Mouse (Mus musculus) stomach, embryonic 16.5 days (tissue): Measurements from ENCODE around the gene Gpr4. TPM values are rescaled to one million over a fixed set of nuclear protein-coding genes. Genes with fewer than 3 reads are reported as not detected.

Experiments
- ATAC-seq: fragments of 200-750 bp; cut with Nextera tagmentation; 2 replicates; pipeline ENCODE4 v1.8.0; 2017; ENCODE audit warnings: moderate number of reproducible peaks, moderate TSS enrichment; ENCODE audit not compliant: insufficient read depth, low FRiP score
- H3K27ac ChIP-seq: fragments of 300-500 bp; sonication (generic); 2 replicates; pipeline ENCODE4 v1.5.1; 2014; ENCODE audit warnings: low read length
- H3K27me3 ChIP-seq: fragments of 300-500 bp; sonication (generic); 2 replicates; pipeline ENCODE4 v1.6.1; 2014; ENCODE audit warnings: low read length, control low read depth, mixed read lengths; ENCODE audit not compliant: control insufficient read depth, insufficient read depth
- H3K36me3 ChIP-seq: fragments of 300-500 bp; sonication (generic); 2 replicates; pipeline ENCODE4 v1.6.1; 2014; ENCODE audit warnings: low read length; ENCODE audit not compliant: control insufficient read depth, insufficient read depth
- H3K4me1 ChIP-seq: fragments of 300-500 bp; sonication (generic); 2 replicates; pipeline ENCODE4 v1.6.1; 2014; ENCODE audit warnings: low read length, control low read depth, mixed read lengths; ENCODE audit not compliant: control insufficient read depth, insufficient read depth
- H3K4me2 ChIP-seq: fragments of 300-500 bp; sonication (generic); 2 replicates; pipeline ENCODE4 v1.6.1; 2014; ENCODE audit warnings: low read depth, low read length, mixed read lengths
- H3K4me3 ChIP-seq: fragments of 300-500 bp; sonication (generic); replicated peaks from 2 replicates; pipeline ENCODE4 v1.5.1; 2014; ENCODE audit warnings: mild to moderate bottlenecking, low read length
- H3K9ac ChIP-seq: fragments of 300-500 bp; sonication (generic); 2 replicates; pipeline ENCODE4 v1.6.1; 2014; ENCODE audit warnings: low read length
- H3K9me3 ChIP-seq: fragments of 300-500 bp; sonication (generic); replicated peaks from 2 replicates; pipeline ENCODE4 v1.6.1; 2016; ENCODE audit warnings: low read length, control low read depth; ENCODE audit not compliant: control insufficient read depth
- WGBS: fragments of 180-500 bp; shearing (Covaris S2); extraction: QIAGEN DNeasy Blood & Tissue Kit; methylation state at CpG from one replicate; pipeline ENCODE4 v1.1.7; 2014; 5-methylcytosine and 5-hydroxymethylcytosine counted together
- polyA plus RNA-seq: library from polyadenylated mRNA; unstranded; fragments of >200 nt; fragmentation: Nextera tagmentation; extraction: Ambion mirVana; gene quantifications from 2 replicates; pipeline ENCODE4 v1.2.1, GENCODE M21; 2015

Gene Gpr4
- 1.4 and 1.7 TPM in 2 replicates for polyA plus RNA-seq

DNA sequence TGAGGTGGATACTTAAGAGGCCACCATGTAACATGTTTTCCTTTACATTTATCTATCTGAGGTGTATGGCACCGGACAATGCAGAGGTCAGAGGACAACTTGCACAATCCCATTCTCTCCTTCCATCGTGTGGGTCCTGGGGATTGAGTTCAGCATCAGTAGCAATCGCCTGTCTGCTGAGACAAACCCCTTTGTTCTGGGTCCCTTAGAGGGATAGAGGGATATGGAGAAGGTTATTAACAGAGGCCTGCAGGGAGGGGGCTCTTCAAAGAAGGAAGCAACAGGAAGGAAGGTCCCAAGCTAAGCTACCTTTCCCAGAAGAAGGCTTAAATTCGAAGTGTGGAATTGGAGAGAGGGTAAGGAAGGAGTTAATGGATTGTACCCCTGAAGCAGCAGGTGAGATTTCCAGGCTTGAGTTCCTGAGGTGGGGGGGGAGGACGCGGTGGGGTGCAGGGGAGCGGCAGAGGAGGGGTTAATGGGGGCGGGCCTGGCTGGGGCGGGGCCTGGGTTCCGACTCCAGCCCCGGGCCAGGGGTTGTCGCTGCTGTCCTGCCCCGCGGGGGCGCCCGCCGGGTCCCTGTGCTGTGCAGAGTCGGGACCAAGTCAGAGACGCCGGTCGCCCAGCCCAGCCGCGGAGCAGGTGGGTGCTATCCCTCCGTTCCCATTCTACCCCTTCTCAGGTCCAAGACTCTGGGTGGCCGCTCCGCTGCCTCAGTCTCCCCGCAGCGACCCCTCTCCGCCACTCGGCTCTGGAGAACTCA lies at the start of gene Gpr4:
TSS of gene Gpr4 (plus strand) at position 543 of the 760 bp plus-strand sequence.
- peak; percentile 75; the same call in 1 of the 2 replicates for ATAC-seq
- H3K4me3 ChIP-seq: peak within 1 kb of the TSS; percentile 53
- no peaks in the 10 kb centered on the region for H3K36me3 ChIP-seq
- H3K9ac ChIP-seq: peak within 1 kb of the TSS; percentile 66
- H3K27me3 ChIP-seq: no peaks in the 10 kb centered on the region
- peak within 1 kb of the TSS; percentile 76 for H3K4me2 ChIP-seq
- H3K4me1 ChIP-seq: peaks cover 7% of the 10 kb centered on the region; the same call in 1 of the 2 replicates
- H3K27ac ChIP-seq: no peak within 1 kb of the TSS
- no peaks in the 10 kb centered on the region; the same call in 1 of the 2 replicates for H3K9me3 ChIP-seq
- 2% methylated on average over 29 of the region's 30 CpGs for WGBS

- 81% methylated on average over 7 of the region's 7 CpGs for WGBS
- Histone ChIP-seq H3K9me3 (no peaks in the 10 kb centered on the region), H3K27me3 (no peaks in the 10 kb centered on the region; the same call in 1 of the 2 replicates), H3K4me2 (no peak overlapping the region), H3K9ac (no peak overlapping the region), H3K4me1 (peaks cover 37% of the 10 kb centered on the region), H3K36me3 (no peaks in the 10 kb centered on the region), H3K4me3 (no peak overlapping the region), H3K27ac (no peak overlapping the region)
- no peak for ATAC-seq
Measured at GRCm38 (mm10) chr7:19162928-19163327, 49.4 kb upstream of the Gpr4 start.

GRCm38 (mm10) chr7:19163752-19164151 lies 48.6 kb upstream of the Gpr4 start:
- H3K36me3 ChIP-seq: no peaks in the 10 kb centered on the region
- WGBS: 30% methylated on average over 12 of the region's 12 CpGs
- H3K27ac ChIP-seq: no peak overlapping the region
- H3K9ac ChIP-seq: peak overlapping the region; percentile 35
- H3K4me3 ChIP-seq: no peak overlapping the region
- ATAC-seq: no peak
- H3K9me3 ChIP-seq: no peaks in the 10 kb centered on the region
- H3K4me1 ChIP-seq: peaks cover 37% of the 10 kb centered on the region
- H3K4me2 ChIP-seq: peak overlapping the region; percentile 45
- H3K27me3 ChIP-seq: no peaks in the 10 kb centered on the region; the same call in 1 of the 2 replicates

GRCm38 (mm10) chr7:19164189-19164588 lies 48.1 kb upstream of the Gpr4 start:
- peak; percentile 58 for ATAC-seq
- Histone ChIP-seq H3K9me3 (no peaks in the 10 kb centered on the region), H3K36me3 (no peaks in the 10 kb centered on the region), H3K4me1 (peaks cover 37% of the 10 kb centered on the region), H3K4me2 (peak overlapping the region; percentile 45), H3K4me3 (peak overlapping the region; percentile 4), H3K9ac (no peak overlapping the region), H3K27ac (no peak overlapping the region), H3K27me3 (no peaks in the 10 kb centered on the region; the same call in 1 of the 2 replicates)
- WGBS: 1% methylated on average over 6 of the region's 6 CpGs

GRCm38 (mm10) chr7:19164978-19165377 lies 47.4 kb upstream of the Gpr4 start:
- peak; percentile 34; the same call in 1 of the 2 replicates for ATAC-seq
- Histone ChIP-seq H3K27me3 (no peaks in the 10 kb centered on the region; the same call in 1 of the 2 replicates), H3K36me3 (no peaks in the 10 kb centered on the region), H3K9me3 (no peaks in the 10 kb centered on the region), H3K27ac (no peak overlapping the region), H3K4me2 (peak overlapping the region; percentile 28), H3K4me3 (0 out of 2 replicates have a peak overlapping the region, but pooled peaks have one; percentile 2), H3K4me1 (peaks cover 31% of the 10 kb centered on the region), H3K9ac (no peak overlapping the region)
- 6% methylated on average over 13 of the region's 13 CpGs for WGBS

DNA sequence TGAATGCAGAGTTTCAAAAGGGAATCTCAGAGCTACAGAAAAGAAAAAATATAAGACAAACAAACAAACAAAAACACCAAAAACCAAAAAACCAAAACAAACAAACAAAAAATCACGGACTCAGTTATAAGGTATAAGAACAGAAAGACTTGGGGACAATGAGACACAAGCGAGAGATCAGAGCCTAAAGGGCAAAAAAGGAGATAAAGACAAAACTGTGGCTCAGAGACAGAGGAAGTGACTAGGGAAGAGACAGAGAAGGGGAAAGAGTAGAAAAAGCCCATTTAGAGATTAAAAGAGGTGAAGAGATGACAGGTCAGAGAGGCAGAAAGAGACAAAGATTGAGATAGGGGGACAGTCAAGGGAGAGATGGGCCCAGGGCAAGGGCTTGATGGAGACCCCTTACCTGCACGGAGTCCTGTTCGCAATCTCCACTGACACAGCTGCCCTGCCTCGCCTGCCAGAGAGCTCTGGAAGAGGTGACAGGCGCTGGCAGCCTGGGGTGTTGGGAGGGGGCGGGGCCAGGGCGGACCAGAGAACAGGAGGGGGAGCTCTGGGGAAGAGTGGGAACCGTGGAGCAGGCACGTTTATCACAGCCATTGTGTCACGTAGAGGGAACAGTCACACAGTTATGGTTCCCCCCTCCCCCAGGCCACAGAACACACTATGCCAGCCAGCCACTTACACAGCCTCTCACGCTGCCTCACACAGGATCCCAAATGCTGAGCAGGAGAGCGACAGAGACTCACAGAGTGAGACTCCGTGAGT lies 46.5 kb upstream of the Gpr4 start, which contains the start of gene Gipr:
TSS of gene Gipr (minus strand) at position 472 of the 768 bp plus-strand sequence.
- 11% methylated on average over 14 of the region's 14 CpGs for WGBS
- Histone ChIP-seq H3K4me1 (peaks cover 26% of the 10 kb centered on the region), H3K27me3 (no peaks in the 10 kb centered on the region; the same call in 1 of the 2 replicates), H3K27ac (no peak within 1 kb of the TSS), H3K9me3 (no peaks in the 10 kb centered on the region), H3K36me3 (no peaks in the 10 kb centered on the region), H3K9ac (peak within 1 kb of the TSS; percentile 44; the same call in 1 of the 2 replicates), H3K4me3 (0 out of 2 replicates have a peak within 1 kb of the TSS, but pooled peaks have one; percentile 2), H3K4me2 (peak within 1 kb of the TSS; percentile 38)
- peak; percentile 42 for ATAC-seq

DNA sequence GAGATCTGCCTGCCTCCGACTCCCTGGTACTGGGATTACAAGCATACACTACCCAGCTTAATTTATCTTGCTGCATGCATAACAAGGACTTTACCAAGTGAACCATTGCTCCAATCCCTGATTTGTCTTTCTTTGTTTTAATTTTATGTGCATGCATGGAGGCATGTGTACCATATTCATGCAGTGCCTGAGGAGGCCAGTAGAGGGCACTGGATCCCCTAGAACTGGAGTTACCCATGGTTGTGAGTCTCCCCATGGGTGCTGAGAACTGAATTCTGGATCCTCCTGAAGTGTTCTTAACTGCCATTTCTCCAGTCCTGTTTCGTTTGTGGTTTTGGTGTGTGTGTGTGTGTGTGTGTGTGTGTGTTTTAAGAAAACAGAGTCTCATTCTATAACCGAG lies 45.3 kb upstream of the Gpr4 start:
- Histone ChIP-seq H3K9ac (no peak overlapping the region), H3K4me1 (peaks cover 32% of the 10 kb centered on the region), H3K36me3 (no peaks in the 10 kb centered on the region), H3K27ac (no peak overlapping the region), H3K4me3 (no peak overlapping the region), H3K4me2 (no peak overlapping the region), H3K27me3 (no peaks in the 10 kb centered on the region; the same call in 1 of the 2 replicates), H3K9me3 (no peaks in the 10 kb centered on the region)
- no peak for ATAC-seq
- WGBS: 88% methylated on average over 3 of the region's 3 CpGs

DNA sequence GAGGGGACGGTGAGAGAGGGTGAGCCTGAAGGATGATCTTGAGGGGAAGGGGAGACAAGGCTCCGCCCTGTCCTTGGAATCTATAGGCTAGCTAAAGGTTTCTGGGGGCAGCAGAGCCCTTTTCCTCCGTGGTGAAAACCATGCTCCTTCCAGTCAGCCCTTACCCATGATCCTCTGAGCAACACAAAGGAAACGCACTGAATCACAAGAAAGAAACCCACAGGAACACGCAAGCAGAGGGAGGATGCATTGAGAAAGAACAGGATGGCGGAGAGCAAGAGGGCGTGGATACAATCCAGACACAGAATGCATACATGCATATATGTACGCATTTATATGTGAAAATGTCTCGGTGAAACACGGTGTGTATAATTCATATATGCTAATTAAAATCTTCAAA lies 42.8 kb upstream of the Gpr4 start:
- 0 out of 2 replicates have a peak overlapping the region, but pooled peaks have one; percentile 2 for H3K27ac ChIP-seq
- no peak overlapping the region for H3K9ac ChIP-seq

More for the DNA sequence above, 42.8 kb upstream of the Gpr4 start:
- Histone ChIP-seq H3K9me3 (no peaks in the 10 kb centered on the region), H3K4me2 (no peak overlapping the region), H3K36me3 (no peaks in the 10 kb centered on the region), H3K27me3 (no peaks in the 10 kb centered on the region; the same call in 1 of the 2 replicates), H3K4me3 (no peak overlapping the region), H3K4me1 (peaks cover 28% of the 10 kb centered on the region)
- WGBS: 59% methylated on average over 10 of the region's 10 CpGs
- no peak for ATAC-seq
